Mouse (Mus musculus) stomach, postnatal 0 days (tissue): ENCODE measurements around the gene Casp8ap2.

Experiments used
- CTCF ChIP-seq: IDR thresholded peaks from 2 replicates; pipeline ENCODE4 v1.5.1; 2016; ENCODE audit warnings: antibody characterized with exemption, low read depth, mild to moderate bottlenecking, moderate library complexity
- EP300 ChIP-seq: optimal IDR thresholded peaks from 2 replicates; pipeline ENCODE3; 2016; ENCODE audit warnings: antibody characterized with exemption

DNA sequence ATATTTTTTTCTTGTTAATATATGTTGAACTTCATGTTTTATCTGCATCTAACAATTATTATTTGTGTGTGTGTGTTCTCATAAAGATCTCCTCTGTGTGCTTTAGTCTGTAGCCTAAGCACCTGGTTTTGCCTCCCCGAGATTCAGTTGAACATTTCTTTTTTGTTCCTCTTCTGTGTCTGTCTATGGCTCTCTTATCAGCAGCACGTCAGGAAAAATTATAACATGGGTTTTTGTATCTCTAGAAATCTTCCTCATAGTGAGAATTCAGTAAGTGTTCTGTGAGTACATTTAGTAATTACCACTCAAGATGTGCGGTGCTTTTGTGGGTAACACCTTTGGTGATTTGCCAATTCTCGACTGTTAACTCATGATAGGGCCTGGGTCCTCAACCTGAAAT, 50.6 kb downstream of the Casp8ap2 start:
- no peak for TF ChIP-seq CTCF
- TF ChIP-seq EP300, result no peak
